Mouse (Mus musculus) CH12.LX (cell line): ENCODE data around the gene Ifit3.

Experiments used
- CTCF ChIP-seq, 2 experiments: IDR thresholded peaks in 1 of 2; conservative IDR thresholded peaks in 1 of 2; 2 replicates each; pipeline ENCODE4 v1.5.1; 2011 to 2012; ENCODE audit warnings: low read depth in 2 of 2, low read length in 2 of 2, improper control_type of control experiment in 1 of 2, inconsistent platforms in 1 of 2, mild to moderate bottlenecking in 1 of 2, moderate library complexity in 1 of 2
- E2F4 ChIP-seq: IDR thresholded peaks from 2 replicates; pipeline ENCODE4 v1.6.1; 2011; ENCODE audit warnings: low read depth, low read length, improper control_type of control experiment; ENCODE audit not compliant: insufficient replicate concordance
- EP300 ChIP-seq: IDR thresholded peaks from 2 replicates; pipeline ENCODE4 v1.6.1; 2011; ENCODE audit warnings: low read length, improper control_type of control experiment
- KAT2A ChIP-seq: IDR thresholded peaks from 2 replicates; pipeline ENCODE4 v1.6.1; 2012; ENCODE audit warnings: low read length, improper control_type of control experiment, inconsistent platforms; ENCODE audit not compliant: insufficient replicate concordance
- MAFK ChIP-seq: IDR thresholded peaks from 2 replicates; pipeline ENCODE4 v1.6.1; 2011; ENCODE audit warnings: low read length, improper control_type of control experiment; ENCODE audit not compliant: insufficient replicate concordance
- MAX ChIP-seq: IDR thresholded peaks from 2 replicates; pipeline ENCODE4 v1.6.1; 2011; ENCODE audit warnings: low read length, improper control_type of control experiment
- MXI1 ChIP-seq: IDR thresholded peaks from 2 replicates; pipeline ENCODE4 v1.6.1; 2011; ENCODE audit warnings: mild to moderate bottlenecking, low read depth, low read length, improper control_type of control experiment
- POLR2A ChIP-seq: IDR thresholded peaks from 2 replicates; pipeline ENCODE4 v1.6.1; 2011; ENCODE audit warnings: low read depth, mild to moderate bottlenecking, improper control_type of control experiment, low read length
- SMC3 ChIP-seq: IDR thresholded peaks from 2 replicates; pipeline ENCODE4 v1.6.1; 2011; ENCODE audit warnings: low read depth, low read length, improper control_type of control experiment
- ZC3H11A ChIP-seq: IDR thresholded peaks from 2 replicates; pipeline ENCODE4 v1.6.1; 2012; ENCODE audit warnings: low read depth, mild to moderate bottlenecking, inconsistent platforms, low read length, improper control_type of control experiment
- ZKSCAN1 ChIP-seq: IDR thresholded peaks from 2 replicates; pipeline ENCODE4 v1.6.1; 2012; ENCODE audit warnings: low read depth, inconsistent platforms, low read length, improper control_type of control experiment, borderline replicate concordance
- ZMIZ1 ChIP-seq: IDR thresholded peaks from 2 replicates; pipeline ENCODE4 v1.6.1; 2012; ENCODE audit warnings: low read depth, mild to moderate bottlenecking, inconsistent platforms, low read length, improper control_type of control experiment
- ZNF384 ChIP-seq: IDR thresholded peaks from 2 replicates; pipeline ENCODE4 v1.6.1; 2012; ENCODE audit warnings: low read depth, low read length, improper control_type of control experiment, inconsistent platforms

DNA sequence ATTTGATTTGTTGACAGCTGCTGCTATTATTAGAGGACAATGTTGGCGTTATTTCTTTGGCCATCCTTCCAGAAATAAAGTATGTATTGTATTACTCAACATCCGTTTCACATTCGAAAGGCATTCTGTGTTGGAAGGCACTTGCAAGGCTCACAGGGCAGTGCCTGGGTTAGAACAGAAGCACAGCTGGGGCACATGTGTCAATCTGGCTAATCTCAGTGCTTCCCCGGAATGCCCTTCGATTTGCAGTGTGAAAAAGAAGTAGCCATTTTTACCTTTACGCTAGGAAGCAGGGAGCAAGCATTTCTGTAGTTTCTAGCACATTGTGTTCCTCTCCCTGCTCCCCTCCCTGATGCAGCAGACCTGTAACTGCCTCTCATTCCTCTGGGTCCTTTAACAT, 30.3 kb upstream of the Ifit3 start:
- TF ChIP-seq ZKSCAN1: no peak
- TF ChIP-seq ZNF384: no peak
- no peak for TF ChIP-seq EP300
- no peak for TF ChIP-seq POLR2A
- no peak for TF ChIP-seq MAFK
- no peak for TF ChIP-seq CTCF (conservative IDR thresholded peaks at IDR 0.05 in 1 of 2, IDR thresholded peaks at IDR 0.05 in 1 of 2; ENCODE audit: low read depth in 2 of 2, low read length in 2 of 2)
- TF ChIP-seq E2F4: no peak
- TF ChIP-seq MAX: no peak
- TF ChIP-seq SMC3: no peak
- no peak for TF ChIP-seq ZMIZ1
- TF ChIP-seq KAT2A: no peak
- TF ChIP-seq MXI1: no peak
- TF ChIP-seq ZC3H11A: no peak
